Mouse (Mus musculus) 3134 (cell line): ENCODE data around the gene Prkce.
A peak's percentile ranks its signal among the peaks of the same experiment; 100 is the strongest.

Experiments
- DNase-seq: peaks from one replicate; pipeline ENCODE4 v3.0.0-alpha.2; 2011; ENCODE audit warnings: low spot score; ENCODE audit not compliant: insufficient read length; ENCODE audit errors: extremely low read depth

Prkce gene

GRCm38 (mm10) chr17:86588704-86589449, 421.3 kb downstream of the Prkce start:
- no peak for DNase-seq

GRCm38 (mm10) chr17:86589681-86590080, 422.1 kb downstream of the Prkce start:
- no peak for DNase-seq

GRCm38 (mm10) chr17:86591241-86591640, 423.7 kb downstream of the Prkce start:
- DNase-seq = peak; percentile 67

- DNase-seq = no peak
Observed at GRCm38 (mm10) chr17:86592991-86593586, 425.5 kb downstream of the Prkce start.

- DNase-seq = no peak
Observed at GRCm38 (mm10) chr17:86595526-86595925, 427.9 kb downstream of the Prkce start.

- DNase-seq = no peak
Observed at GRCm38 (mm10) chr17:86601116-86601515, 433.5 kb downstream of the Prkce start.

GRCm38 (mm10) chr17:86601901-86602300, 434.3 kb downstream of the Prkce start:
- no peak for DNase-seq

- DNase-seq = no peak
Observed at GRCm38 (mm10) chr17:86603848-86604444, 436.4 kb downstream of the Prkce start.

GRCm38 (mm10) chr17:86607981-86608380, 440.4 kb downstream of the Prkce start:
- DNase-seq = no peak

- no peak for DNase-seq
Observed at GRCm38 (mm10) chr17:86610271-86610969, 442.8 kb downstream of the Prkce start.

GRCm38 (mm10) chr17:86611772-86612171, 444.2 kb downstream of the Prkce start:
- DNase-seq = no peak

GRCm38 (mm10) chr17:86615592-86616291, 448.2 kb downstream of the Prkce start:
- no peak for DNase-seq

- DNase-seq = no peak
Observed at GRCm38 (mm10) chr17:86617570-86618237, 450.1 kb downstream of the Prkce start.

- no peak for DNase-seq
Observed at GRCm38 (mm10) chr17:86618431-86618861, 450.9 kb downstream of the Prkce start.

GRCm38 (mm10) chr17:86622862-86623261, 455.3 kb downstream of the Prkce start:
- no peak for DNase-seq

- DNase-seq = no peak
Observed at GRCm38 (mm10) chr17:86626523-86626922, 458.9 kb downstream of the Prkce start.

- no peak for DNase-seq
Observed at GRCm38 (mm10) chr17:86633131-86633530, 465.5 kb downstream of the Prkce start.

- no peak for DNase-seq
Observed at GRCm38 (mm10) chr17:86637311-86637710, 469.7 kb downstream of the Prkce start.

GRCm38 (mm10) chr17:86639279-86639678, 471.7 kb downstream of the Prkce start:
- DNase-seq = no peak

GRCm38 (mm10) chr17:86647226-86647625, 479.6 kb downstream of the Prkce start:
- no peak for DNase-seq
